Mouse (Mus musculus): Measurements from ENCODE around the gene Slc25a27. TPM values are rescaled to one million over a fixed set of nuclear protein-coding genes. Genes with fewer than 3 reads are reported as not detected.

Gene Slc25a27
- total RNA-seq, 2 experiments from 2014 or later, result not detected

DNA sequence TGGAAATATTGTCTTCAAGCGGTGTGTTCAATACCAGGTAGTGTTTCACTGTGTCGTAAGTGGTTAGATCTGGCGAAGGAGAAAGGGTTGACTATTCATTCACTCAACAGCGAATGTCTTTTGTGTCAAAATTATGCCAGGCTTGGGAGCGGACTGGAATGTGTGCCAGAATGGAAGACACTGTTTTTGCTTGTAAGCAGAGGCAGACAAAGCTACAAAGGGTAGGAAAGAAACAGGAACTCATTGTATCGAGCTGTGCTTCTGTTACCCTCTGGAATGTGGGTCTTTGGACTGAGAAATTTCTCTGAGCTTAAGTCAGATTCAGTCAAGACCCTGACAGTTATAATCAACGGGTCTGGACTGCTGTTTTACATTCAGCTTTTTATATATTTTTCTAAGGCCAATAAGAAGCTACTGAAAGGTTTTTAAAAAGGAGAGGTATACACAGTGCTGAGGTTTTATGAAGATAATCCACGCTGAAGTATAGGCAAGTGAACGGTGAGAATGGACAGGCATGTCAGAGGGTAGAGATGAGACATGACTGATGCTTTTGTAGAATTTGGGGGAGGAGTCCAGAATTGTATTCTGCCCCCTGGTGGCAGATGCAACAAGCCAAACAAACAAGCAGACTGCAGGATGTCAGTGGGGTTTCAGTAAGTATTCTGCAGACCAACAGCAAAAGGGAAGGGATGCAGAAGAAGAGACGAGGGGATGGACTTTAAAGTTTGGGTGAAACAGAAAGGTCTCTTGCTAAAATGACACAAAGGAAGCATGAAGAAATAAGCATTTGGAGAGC lies 17.2 kb downstream of the Slc25a27 start:
- ATAC-seq (replicated peaks; ENCODE audit: low FRiP score, poor library complexity, severe bottlenecking), result no peak

DNA sequence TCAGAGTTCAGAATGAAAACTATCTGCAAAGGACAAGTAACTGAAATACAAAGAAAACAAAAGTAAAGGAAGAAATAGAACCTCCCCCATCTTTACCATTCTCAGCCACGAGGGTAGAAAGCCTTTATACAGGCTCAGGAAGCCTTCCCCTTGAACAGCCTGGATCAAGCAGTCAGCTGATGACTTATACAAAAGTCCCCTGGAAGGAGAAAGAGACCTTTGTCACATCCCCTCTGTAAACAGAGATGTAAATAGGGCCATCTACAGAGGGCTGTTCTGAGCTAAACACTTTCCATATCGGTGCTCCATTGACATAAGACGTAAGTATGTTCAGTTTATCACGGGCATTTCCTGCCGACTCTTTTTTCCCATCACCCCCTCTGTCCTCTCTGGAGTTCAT lies 20.1 kb downstream of the Slc25a27 start:
- ATAC-seq (replicated peaks; ENCODE audit: low FRiP score, poor library complexity, severe bottlenecking), result no peak

DNA sequence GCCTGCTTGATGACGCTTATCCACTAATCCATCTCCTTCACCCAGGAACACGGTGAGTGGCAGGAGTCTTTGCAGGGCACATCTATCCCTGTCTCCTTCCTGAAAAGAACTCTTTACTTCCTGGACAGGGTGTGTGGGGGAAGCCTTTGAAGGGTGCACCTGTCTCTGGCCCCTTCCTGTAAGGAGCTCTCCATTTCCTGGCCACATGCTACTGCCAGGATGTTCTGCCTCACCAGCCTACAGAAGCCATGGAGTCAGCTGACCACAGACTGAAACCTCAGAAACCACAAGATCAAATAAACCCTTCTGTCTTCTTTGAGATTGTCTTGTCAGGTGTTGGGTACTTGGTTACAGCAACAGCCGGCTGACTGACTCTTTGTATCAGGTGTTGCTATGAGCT lies 21.9 kb downstream of the Slc25a27 start:
- no peak for ATAC-seq (replicated peaks; ENCODE audit: low FRiP score, poor library complexity, severe bottlenecking)

DNA sequence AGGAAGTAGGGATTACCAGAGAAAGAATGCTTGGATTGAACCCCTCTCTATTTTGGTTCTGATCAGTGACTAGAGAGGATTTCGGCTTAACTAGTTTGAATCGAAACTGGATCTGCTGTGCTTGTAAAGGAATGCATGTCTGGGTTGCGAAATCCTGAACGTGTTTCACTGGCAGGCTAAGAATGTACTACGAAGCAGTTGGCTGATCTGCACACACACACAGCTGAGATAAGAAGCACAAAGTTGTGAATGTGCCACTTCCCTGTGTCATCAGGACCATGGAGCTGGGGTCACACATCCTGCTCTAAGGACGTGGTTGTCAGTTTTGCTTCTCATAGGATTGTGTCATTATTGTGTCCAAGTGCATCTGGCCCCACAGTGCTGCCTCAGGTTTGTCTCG lies 22.6 kb downstream of the Slc25a27 start:
- no peak for ATAC-seq (replicated peaks; ENCODE audit: low FRiP score, poor library complexity, severe bottlenecking)

DNA sequence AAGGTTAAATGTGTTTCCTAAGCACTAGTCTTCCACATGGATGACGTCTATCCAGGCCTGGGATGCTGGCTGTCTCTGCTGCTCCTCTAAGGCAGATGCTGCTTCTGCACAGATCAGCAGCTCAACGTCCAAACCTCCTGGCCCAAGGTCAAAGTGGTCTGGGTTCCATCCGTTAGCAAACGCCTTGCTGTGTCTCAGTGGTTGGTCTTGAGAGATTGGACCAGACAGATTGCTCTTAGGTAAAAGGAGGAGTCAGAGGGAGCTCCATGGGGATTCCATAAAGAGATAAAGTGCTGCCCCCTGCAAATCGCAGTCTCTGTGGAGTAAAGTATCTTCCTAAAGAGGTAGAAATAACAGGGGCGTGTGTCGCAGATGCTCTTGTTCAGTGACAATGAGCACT lies 23.8 kb downstream of the Slc25a27 start:
- ATAC-seq (replicated peaks; ENCODE audit: low FRiP score, poor library complexity, severe bottlenecking), result no peak

DNA sequence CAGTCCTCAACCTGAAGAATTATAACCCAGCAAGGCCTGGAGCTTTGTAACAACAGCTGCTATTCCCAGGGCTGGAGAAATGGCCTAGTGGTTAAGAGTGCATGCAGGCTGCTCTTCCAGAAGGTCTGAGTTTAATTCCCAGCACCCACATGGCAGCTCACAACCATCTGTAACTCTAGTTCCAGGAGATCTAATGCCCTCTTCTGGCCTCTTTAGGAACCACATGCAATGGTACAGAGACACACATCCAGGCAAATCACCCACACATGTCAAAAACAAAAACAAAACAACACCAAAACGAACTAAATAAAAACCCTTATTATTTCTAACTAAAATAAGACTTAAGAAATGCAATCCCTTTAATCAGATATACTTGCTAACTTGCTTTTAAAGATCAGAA lies 26.2 kb downstream of the Slc25a27 start:
- ATAC-seq (replicated peaks; ENCODE audit: low FRiP score, poor library complexity, severe bottlenecking), result no peak

DNA sequence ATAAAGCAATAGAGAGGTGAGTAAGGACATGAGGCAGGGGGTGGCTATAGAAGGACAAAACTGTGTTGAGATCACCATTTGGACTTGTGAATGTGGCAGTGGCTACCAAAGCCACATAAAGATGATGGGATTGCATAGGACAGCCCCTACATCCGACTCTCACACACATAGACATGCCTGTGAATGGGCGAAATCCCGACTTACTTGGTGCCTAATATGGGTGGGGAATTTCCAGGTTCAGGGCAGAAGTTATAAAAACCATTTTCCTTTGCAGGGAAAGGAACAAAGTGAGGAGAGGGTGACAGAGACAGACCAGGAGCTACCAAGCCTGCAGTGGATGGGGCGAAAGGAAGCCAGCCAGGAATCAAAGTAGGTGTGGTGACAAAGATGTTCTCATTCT lies 29.9 kb downstream of the Slc25a27 start:
- ATAC-seq (replicated peaks; ENCODE audit: low FRiP score, poor library complexity, severe bottlenecking), result no peak

DNA sequence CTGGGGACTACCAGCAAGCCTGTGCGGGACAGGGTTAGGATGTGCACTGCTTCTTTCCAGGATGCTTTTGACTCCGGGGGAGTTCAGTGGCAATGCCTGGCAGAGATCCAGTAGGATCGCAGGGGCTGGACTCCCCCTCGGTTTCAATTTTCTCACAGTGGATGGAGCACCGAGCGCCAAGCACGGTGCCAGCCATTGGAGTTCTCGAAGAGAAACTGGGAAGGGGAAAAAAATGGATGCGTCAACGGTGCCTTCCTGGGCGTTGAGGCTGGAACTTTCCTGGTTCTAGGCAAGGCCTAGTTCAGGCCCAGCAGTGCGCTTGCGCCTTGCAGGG lies 36.6 kb downstream of the Slc25a27 start:
- ATAC-seq (replicated peaks; ENCODE audit: low FRiP score, poor library complexity, severe bottlenecking), result no peak

DNA sequence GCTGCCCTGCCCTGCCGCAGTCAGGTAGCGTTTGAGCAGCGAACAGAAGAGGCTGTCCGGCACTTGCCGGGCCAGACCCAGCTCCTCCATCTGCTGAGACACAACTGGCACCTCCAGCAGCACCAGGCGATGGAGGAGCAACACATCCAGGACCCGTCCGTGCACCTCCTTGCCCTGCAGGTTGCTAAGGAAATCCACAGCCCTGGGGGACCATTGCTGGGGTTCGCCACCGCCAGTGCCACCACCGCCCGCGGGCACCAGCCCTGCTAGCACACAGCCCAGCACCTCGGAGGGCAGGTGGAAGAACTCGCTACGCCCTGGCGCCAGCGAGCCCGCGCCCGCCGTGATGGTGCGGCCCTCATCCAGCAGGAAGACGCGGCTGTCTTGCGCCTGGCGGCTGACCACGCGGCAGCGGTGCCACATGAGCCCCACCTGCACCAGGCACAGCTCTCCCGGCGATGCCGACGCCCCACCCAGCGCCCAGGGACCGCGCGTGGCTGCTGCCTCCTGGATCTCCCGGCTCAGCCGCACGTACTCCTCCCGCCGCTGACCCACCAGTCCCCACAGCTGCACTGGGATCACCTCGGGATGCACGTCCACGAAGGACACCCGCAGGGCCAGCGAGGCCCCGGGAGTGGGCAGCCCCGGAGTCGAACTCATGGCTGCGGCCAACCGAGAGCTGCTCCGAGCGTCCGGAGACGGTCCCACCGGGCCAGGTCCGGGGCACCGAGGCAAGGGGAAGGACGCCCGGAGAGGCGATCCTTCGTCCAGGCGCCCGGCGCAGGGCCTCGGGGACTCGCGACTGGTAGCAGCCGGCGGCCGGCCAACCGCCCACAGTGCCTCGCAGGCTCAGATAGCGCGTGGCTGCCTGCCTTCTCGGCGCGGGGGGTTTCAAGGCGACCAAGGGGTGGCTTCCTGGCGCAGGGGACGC lies 37.3 kb downstream of the Slc25a27 start, which contains the start of gene Tdrd6:
Gene Tdrd6 (minus strand): TSS at position 804 of the 931 bp plus-strand sequence.
- ATAC-seq (replicated peaks; ENCODE audit: low FRiP score, poor library complexity, severe bottlenecking), result no peak

DNA sequence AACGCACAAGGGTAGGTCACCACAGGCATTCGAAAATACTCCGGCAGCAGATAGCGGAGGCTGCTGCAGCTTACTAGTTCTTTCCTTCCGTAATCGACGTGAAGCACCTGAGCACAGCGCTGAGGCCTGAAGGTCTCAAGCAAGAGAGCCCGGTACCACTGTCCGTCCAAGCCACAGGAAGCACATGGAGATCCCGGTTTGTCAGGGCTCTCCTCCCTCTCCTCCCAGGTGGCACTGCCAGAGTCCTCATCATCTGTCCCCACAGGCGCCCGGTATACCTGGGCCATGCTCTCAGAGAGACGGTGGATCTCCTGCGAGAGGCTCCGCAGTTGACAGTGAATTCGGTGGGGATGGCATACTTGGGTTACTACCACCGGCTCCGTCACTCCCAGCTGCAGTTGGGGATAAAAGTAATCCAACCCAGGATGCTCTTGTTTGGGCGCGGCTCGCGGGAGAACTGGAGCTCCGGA lies 38.0 kb downstream of the Slc25a27 start:
- ATAC-seq (replicated peaks; ENCODE audit: low FRiP score, poor library complexity, severe bottlenecking), result no peak

DNA sequence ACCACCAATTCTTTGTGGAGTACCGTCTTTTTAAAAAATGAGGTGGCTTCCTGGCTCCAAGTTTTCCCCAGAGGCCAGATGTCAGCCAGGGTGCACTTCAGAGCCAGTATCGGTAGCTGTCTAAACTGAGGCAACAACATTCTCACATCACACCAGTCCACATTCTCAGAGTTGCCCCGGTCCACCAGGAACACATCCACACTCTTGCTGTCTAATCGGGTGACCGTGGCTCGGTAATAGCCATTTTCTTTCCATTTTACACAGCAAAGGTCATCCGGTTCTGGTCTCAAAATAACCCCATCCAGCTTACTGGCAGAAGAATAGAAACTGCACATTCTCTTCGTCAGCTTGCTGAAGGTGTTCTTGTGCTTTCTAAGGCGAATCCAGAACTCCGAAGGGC lies 38.8 kb downstream of the Slc25a27 start:
- ATAC-seq (replicated peaks; ENCODE audit: low FRiP score, poor library complexity, severe bottlenecking), result no peak

DNA sequence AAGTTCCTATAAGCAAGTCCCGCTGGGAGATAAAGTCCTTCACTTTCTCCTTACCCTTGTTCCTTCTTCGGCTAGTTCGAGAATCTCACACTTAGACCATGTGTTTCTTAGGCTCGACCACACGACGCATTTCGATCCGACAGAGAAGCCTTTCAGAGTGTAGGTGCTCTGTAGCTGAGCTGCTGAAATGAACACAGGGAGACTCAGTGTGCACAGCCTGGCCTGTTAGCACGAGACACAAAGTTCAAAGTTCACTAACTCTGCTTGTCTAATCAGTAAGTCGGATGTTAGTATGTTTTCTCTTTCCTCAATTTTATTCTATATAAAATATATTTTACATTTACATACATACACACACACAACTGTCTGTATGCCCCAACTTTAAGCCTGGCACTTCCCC lies 44.9 kb downstream of the Slc25a27 start:
- no peak for ATAC-seq (replicated peaks; ENCODE audit: low FRiP score, poor library complexity, severe bottlenecking)

DNA sequence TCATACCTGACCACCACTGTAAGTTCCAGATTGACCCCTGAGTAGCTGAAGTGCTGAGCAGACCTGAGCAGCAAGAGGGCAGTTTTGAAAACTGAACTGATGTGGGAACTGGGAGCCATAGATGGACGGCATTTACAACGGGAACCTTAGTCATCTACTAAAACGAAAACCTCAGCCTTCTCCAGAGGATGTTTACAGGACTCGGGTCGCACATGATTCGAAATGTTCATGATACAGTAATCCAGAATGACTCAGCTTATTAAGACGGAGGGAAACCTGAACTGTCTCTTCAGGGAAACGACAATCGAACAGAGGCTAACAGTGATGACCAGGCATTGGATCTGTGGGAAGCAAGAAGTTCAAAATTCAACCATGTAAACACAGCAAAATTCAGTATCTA lies 47.9 kb downstream of the Slc25a27 start:
- no peak for ATAC-seq (replicated peaks; ENCODE audit: low FRiP score, poor library complexity, severe bottlenecking)

DNA sequence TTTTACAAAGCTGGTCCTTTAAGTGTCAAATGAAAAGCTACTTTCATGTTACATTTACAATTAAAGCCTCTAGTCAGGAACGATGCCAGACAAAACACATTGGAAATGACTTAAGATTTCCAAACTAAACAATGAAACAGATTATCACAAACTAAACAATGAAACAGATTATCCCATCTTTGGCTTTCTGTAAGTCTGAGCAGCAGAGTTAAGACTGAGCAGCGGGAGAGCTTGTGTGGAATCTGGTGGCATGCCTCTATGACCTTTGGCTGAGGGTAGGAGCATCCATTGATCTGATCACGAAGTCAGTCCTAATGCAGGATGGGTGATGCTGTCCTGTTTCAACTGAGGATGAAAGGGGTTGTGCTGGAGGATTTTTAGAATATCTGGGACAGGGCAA lies 54.8 kb downstream of the Slc25a27 start:
- no peak for ATAC-seq (replicated peaks; ENCODE audit: low FRiP score, poor library complexity, severe bottlenecking)

DNA sequence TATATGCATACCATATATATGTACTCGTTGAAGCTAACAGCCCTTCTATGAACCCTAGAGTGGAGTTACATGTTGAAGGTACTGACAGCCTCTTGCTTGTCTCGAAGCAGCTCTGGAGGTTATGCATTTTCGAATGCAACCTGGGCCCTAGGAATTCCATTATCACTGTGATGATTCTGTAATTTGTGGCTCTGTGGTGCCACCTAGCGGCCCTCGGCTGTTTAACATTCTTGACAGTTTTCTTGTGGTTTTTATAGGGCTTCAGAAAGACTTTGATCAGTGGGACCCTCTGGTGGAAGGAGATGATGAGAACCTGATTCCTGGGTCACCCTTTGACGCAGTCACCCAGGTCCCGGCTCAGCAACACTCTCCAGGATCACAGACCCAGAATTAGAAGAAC lies 55.4 kb downstream of the Slc25a27 start:
- no peak for ATAC-seq (replicated peaks; ENCODE audit: low FRiP score, poor library complexity, severe bottlenecking)

DNA sequence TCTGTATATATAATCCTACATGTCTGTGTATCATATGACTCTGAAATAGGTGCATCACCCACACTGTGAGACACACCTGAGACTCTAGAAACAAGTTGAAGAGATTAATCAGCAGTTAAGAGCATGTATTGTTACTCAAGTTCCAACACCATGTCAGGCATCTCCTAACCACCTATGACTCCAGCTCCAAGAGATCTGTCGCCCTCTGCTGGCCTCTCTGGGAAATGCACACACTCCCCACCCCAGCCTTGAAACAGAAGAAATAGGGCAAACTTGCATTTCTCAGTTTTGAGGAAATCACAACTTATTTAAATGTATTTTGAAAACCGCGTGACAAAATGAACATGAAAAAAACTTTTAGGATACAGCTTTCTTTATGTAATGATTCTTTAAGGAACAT lies 60.3 kb downstream of the Slc25a27 start:
- no peak for ATAC-seq (replicated peaks; ENCODE audit: low FRiP score, poor library complexity, severe bottlenecking)

DNA sequence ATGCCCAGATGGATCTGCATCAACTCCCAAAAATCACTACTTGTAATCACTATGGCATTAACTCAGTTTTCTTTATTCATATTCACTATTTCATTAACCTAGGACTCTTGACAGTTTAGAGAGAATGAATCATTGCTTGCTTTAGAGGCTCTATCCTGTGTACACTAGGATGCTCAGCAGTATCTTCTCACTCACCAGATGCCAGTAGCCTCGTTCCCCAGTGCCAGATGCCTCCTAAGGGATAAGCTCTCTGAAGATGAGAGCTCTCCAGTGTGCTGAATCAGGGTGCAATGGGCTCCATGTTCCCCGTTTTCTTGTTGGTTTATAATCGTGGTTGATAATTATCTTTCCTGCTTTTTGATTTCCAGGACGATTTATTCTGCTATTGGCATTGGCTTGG lies 68.3 kb downstream of the Slc25a27 start:
- no peak for ATAC-seq (replicated peaks; ENCODE audit: low FRiP score, poor library complexity, severe bottlenecking)

DNA sequence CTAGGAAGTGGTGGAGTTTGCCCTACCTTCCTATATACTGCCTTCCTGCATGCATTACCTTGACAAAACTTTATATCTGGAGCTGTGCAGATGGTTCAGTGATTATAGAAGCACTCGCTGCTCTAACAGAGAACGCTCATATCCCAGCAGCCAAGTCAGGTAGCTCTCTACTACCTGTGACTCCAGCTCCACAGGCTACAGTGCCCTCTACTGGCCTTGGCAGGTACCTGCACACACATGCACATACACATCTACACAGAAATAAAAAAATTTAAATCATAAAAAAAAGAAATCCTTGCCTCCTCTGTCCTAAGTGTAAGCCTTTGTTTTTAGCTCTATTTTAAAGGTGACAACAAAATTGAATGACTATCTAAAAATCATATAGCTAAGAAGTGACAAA lies 69.3 kb downstream of the Slc25a27 start:
- no peak for ATAC-seq (replicated peaks; ENCODE audit: low FRiP score, poor library complexity, severe bottlenecking)

DNA sequence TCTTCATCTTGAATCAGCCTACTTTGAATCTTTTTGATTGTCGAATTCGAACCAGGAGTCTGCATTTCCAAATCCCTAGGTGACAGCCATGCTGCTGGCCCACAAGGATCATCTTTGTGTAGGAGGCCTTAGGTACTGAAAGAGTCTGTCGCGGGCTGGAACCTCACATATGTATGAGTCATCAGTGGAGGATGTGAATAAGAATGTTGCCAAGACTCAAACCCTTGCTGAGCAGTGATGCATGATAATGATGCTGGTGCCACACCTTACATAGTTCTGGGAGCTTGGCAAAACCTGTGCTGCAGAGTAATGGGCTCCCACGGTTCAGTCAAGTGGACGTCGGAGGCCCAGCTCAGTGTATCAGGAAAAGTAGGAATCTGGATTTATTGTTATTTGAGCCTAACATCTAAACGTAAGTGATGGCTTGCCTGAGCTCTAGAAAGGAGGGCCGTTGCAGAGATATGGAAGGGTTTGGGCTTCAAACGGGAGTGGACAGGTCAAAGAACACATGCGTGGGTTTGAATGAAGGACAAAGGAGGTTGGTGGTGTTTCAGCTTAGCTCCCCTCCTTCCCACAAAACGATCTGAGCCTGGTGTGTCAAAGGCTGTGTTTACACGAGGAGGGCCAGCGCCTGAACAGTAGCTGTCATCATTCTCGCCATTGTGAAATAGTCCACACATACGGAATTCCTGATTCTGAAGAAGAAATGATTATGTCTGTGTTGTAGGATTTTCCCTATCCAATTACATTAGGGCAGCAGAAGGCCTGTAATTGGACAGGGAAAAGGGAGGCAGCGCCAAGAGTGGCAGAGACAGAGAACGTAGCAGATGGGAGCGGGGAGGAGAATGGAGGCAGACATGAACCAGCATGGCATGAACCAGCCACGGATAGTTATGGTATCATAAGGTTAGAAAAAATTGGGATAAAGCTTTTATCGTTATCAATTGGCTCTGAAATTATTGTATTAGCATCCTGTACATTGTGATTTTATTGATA lies 74.4 kb downstream of the Slc25a27 start:
- no peak for ATAC-seq (replicated peaks; ENCODE audit: low FRiP score, poor library complexity, severe bottlenecking)
